Mouse (Mus musculus) layer of hippocampus, adult 9-10 months (tissue): ENCODE measurements around the gene Ppp2ca.
A peak's percentile ranks its signal among the peaks of the same experiment; 100 is the strongest.
"Not testable (repeated sequence)": the region's sequence is repeated elsewhere in the genome, so short reads cannot be mapped to it uniquely, and the experiment has no call there.

ENCODE experiments used
- DNase-seq: peaks from one replicate; pipeline ENCODE4 v3.0.0; 2022; ENCODE audit warnings: low spot score

The Ppp2ca gene

DNA sequence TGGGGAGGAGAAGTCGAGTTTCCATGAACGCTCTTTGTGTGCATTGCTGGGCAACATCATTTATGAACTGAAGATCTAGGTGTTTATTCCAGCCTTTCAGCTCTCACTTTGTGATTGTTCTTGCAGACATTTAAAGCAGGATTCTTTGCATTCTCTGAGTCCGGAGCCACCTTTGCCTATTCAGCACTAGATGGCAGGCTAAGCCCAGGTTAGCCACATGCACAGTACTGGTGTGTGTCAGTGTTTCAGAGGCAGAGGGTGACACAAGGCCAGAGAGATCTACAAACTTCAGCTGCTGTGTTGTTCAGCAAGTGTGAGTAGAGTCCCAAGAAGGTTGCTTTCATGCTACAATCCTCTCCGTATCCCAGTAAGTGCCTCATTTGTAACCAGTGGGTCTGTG is 45.2 kb downstream of the Ppp2ca start:
- DNase-seq = peak; percentile 38

DNA sequence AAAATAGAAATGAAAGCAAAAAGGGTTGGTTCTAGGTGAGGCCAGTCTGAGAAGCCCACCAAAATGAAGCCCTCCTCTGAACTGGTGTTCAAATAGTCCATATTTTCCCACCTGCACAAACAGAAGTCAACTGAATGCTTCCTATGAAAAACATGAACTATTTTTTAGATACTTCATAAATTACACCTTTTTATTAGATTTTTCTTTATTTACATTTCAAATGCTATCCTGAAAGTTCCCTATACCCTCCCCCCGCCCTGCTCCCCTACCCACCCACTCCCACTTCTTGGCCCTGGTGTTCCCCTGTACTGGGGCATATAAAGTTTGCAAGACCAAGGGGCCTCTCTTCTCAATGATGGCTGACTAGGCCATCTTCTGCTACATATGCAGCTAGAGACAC is 46.9 kb downstream of the Ppp2ca start, which contains the start of gene Olfr1373:
TSS of gene Olfr1373 (minus strand) at position 101 of the 400 bp plus-strand sequence.
- DNase-seq = not testable (repeated sequence)

DNA sequence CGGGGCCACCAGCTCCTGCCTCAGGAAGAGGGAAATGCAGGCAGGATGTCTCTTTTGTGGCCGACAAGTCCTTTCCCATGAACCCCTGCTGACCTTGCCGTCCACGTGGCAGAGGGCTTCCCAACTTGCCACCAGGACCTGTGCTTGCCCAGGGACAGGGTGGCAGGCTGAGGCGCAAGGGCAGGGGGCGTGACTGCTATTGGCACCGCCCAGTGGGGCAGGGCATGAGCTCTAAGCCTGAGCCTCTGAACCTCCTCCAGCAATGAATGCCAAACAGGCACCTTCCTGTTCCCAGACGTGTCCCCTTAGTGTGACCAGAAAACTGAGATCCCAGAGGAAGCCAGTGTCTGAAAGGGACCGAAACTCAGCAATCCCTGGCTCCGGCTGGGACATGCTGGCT is 65.4 kb downstream of the Ppp2ca start:
- DNase-seq = no peak

DNA sequence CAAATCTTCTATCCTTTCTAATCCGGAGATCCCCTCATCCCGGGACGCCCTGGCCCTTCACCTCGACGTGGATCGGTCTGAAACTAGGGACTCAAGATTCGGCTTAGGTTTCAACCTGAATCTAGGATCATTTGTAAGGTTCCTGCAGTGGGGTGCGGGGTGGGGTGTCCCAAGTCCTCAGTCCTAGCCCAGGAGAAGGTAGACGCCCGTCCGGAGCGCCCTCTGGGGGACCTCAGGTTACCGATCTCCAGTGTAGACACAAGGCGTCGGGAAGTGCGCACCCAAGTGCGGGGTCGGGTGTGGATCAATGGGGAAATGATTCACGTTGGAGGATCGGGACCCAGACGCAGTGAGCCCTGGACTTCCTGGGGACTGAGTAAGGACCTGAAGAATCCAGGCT is 68.6 kb downstream of the Ppp2ca start:
- no peak for DNase-seq

DNA sequence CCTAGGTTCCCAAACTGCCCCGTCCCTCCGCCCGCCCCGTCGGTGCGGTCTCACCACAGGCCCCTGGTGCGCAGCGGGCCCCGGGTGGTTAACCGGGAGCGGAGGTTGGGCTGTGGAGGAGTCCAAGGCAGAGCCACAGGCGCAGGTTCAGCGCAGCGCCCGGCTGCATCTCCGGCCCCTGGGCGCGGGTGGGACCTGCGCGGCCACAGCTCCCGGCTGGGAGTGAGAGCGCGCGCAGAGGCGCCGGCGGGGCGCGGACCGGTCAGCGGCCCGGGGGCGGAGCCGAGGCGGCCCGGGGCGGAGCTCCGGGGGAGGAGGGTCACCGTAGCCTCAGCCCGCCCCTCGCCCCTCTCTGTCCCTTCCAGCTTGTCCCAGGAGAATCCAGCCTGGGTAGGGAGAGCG is 69.4 kb downstream of the Ppp2ca start:
- not testable (repeated sequence) for DNase-seq

DNA sequence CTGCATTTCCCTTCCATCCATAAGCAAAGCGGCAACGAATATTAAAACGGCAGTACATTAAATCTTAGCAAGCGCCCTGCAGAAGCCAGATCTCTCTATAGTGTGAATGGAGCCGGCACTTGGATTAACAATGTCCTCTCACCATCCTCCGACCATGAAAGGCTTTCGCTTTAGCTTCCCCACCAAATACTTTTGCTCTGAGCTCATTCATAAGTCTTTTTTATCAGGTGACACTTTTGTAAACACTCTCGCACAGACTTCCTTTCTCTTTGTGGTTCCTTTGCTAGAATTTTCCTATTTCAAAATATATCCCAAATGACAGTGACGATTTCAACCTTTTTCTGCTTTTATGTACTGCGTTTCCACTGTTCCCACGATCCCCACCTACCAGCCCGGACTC is 70.0 kb downstream of the Ppp2ca start:
- DNase-seq = no peak
